Mouse (Mus musculus) stomach, embryonic 16.5 days (tissue): ENCODE measurements around the gene Six6. TPM values are rescaled to one million over a fixed set of nuclear protein-coding genes. Genes with fewer than 3 reads are reported as not detected.

Experiments used
- ATAC-seq: fragments of 200-750 bp; cut with Nextera tagmentation; 2 replicates; pipeline ENCODE4 v1.8.0; 2017; ENCODE audit warnings: moderate number of reproducible peaks, moderate TSS enrichment; ENCODE audit not compliant: insufficient read depth, low FRiP score
- H3K27ac ChIP-seq: fragments of 300-500 bp; sonication (generic); 2 replicates; pipeline ENCODE4 v1.5.1; 2014; ENCODE audit warnings: low read length
- H3K27me3 ChIP-seq: fragments of 300-500 bp; sonication (generic); 2 replicates; pipeline ENCODE4 v1.6.1; 2014; ENCODE audit warnings: low read length, control low read depth, mixed read lengths; ENCODE audit not compliant: control insufficient read depth, insufficient read depth
- H3K36me3 ChIP-seq: fragments of 300-500 bp; sonication (generic); 2 replicates; pipeline ENCODE4 v1.6.1; 2014; ENCODE audit warnings: low read length; ENCODE audit not compliant: control insufficient read depth, insufficient read depth
- H3K4me1 ChIP-seq: fragments of 300-500 bp; sonication (generic); 2 replicates; pipeline ENCODE4 v1.6.1; 2014; ENCODE audit warnings: low read length, control low read depth, mixed read lengths; ENCODE audit not compliant: control insufficient read depth, insufficient read depth
- H3K4me2 ChIP-seq: fragments of 300-500 bp; sonication (generic); 2 replicates; pipeline ENCODE4 v1.6.1; 2014; ENCODE audit warnings: low read depth, low read length, mixed read lengths
- H3K4me3 ChIP-seq: fragments of 300-500 bp; sonication (generic); replicated peaks from 2 replicates; pipeline ENCODE4 v1.5.1; 2014; ENCODE audit warnings: mild to moderate bottlenecking, low read length
- H3K9ac ChIP-seq: fragments of 300-500 bp; sonication (generic); 2 replicates; pipeline ENCODE4 v1.6.1; 2014; ENCODE audit warnings: low read length
- H3K9me3 ChIP-seq: fragments of 300-500 bp; sonication (generic); replicated peaks from 2 replicates; pipeline ENCODE4 v1.6.1; 2016; ENCODE audit warnings: low read length, control low read depth; ENCODE audit not compliant: control insufficient read depth
- WGBS: fragments of 180-500 bp; shearing (Covaris S2); extraction: QIAGEN DNeasy Blood & Tissue Kit; methylation state at CpG from one replicate; pipeline ENCODE4 v1.1.7; 2014; 5-methylcytosine and 5-hydroxymethylcytosine counted together
- polyA plus RNA-seq: library from polyadenylated mRNA; unstranded; fragments of >200 nt; fragmentation: Nextera tagmentation; extraction: Ambion mirVana; gene quantifications from 2 replicates; pipeline ENCODE4 v1.2.1, GENCODE M21; 2015

Six6 gene
- polyA plus RNA-seq, 1 experiment from 2014 or later, result not detected

DNA sequence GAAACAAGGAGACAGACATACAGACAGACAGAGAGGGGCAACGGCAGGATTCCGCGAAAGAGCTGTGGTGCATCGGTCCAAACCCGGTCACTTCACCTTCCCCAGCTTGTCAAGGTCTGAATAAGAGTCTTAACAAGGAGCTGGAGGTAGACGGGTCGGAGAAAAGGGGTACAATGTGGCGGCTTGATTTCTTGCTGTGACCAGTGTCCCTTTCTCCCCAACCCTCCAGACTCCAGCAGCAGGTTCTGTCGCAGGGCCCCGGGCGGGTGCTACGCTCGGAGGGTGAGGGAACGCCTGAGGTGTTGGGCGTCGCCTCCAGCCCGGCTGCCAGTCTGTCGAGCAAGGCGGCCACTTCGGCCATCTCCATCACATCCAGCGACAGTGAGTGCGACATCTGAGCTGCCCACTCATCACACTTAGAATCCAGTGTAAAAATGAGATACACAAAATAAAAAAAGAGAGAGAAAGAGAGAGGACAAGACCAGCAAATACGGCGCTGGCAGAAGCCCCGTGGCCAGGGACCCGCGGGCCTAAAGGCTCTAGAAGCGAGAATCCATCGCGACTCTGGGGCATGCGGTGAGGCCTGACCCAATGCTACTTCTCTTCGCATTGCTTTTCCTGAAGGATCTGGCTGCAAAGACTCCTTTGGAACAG, 1.8 kb downstream of the Six6 start:
- Histone ChIP-seq H3K27me3 (peaks cover 84% of the 10 kb centered on the region), H3K27ac (no peak overlapping the region), H3K4me2 (no peak overlapping the region), H3K9ac (no peak overlapping the region), H3K4me1 (0 out of 2 replicates have a peak, but pooled peaks cover 10% of the 10 kb centered on the region), H3K4me3 (no peak overlapping the region), H3K36me3 (no peaks in the 10 kb centered on the region), H3K9me3 (no peaks in the 10 kb centered on the region)
- WGBS, result 2% methylated on average over 32 of the region's 32 CpGs
- no peak for ATAC-seq

DNA sequence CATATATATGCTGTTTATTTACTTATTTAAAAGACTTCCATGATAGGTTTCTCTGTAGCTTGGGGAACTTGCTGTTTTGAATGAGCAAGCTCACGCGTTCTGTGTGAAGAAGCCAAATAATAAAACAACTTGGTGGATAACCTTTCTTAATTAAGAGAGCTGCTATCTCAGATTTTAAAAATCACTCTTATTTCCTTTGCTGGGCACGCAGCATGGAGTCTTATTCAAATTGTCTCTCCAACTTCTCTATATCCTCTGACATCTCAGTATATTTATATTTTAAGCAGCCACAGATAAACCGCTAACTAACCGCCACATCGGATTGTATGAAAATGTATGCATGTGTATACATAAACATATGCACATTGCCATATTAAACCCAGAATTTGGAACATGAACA, 2.5 kb downstream of the Six6 start:
- peaks cover 85% of the 10 kb centered on the region for H3K27me3 ChIP-seq
- H3K4me2 ChIP-seq, result no peak overlapping the region
- no peaks in the 10 kb centered on the region for H3K36me3 ChIP-seq
- 0 out of 2 replicates have a peak, but pooled peaks cover 10% of the 10 kb centered on the region for H3K4me1 ChIP-seq
- H3K9ac ChIP-seq, result no peak overlapping the region
- H3K9me3 ChIP-seq, result no peaks in the 10 kb centered on the region
- no peak overlapping the region for H3K4me3 ChIP-seq
- 22% methylated on average over 6 of the region's 6 CpGs for WGBS
- no peak overlapping the region for H3K27ac ChIP-seq
- ATAC-seq, result no peak

DNA sequence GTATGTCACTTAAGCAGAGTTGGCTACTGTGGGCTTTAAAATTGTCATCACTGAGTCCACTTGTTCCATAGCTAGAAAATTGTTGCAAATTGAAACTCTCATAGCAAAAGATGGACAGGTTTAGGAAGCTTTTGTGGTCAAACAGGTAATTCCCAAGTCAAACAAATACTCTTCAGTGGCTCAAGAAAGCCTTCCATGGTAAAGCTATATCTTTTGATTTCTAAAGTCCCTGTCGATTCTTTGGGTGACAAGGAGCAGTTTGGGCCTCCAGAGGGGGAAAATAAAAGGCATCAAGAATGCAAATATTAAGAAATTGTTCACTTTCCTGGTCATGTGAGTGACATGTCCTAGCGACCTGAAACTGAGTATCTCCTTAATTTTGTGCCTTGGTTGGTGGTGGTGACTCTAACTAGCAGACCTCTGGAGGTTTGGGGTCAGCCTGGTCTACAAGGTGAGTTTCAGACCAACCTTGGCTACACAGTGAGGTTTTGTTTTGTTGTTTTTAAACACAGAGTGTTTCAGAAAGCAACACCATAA, 4.0 kb downstream of the Six6 start:
- Histone ChIP-seq H3K27ac (no peak overlapping the region), H3K36me3 (no peaks in the 10 kb centered on the region), H3K4me1 (0 out of 2 replicates have a peak, but pooled peaks cover 10% of the 10 kb centered on the region), H3K9ac (no peak overlapping the region), H3K4me3 (no peak overlapping the region), H3K4me2 (no peak overlapping the region), H3K27me3 (peaks cover 87% of the 10 kb centered on the region), H3K9me3 (no peaks in the 10 kb centered on the region)
- no peak for ATAC-seq
- WGBS, result 13% methylated on average over 2 of the region's 2 CpGs

GRCm38 (mm10) chr12:72944411-72945225, 4.9 kb downstream of the Six6 start:
- Histone ChIP-seq H3K36me3 (no peaks in the 10 kb centered on the region), H3K27me3 (peaks cover 85% of the 10 kb centered on the region), H3K9me3 (no peaks in the 10 kb centered on the region), H3K27ac (no peak overlapping the region), H3K4me1 (0 out of 2 replicates have a peak, but pooled peaks cover 10% of the 10 kb centered on the region), H3K4me2 (peak overlapping the region; percentile 50), H3K9ac (no peak overlapping the region), H3K4me3 (peak overlapping the region; percentile 29)
- 3% methylated on average over 24 of the region's 24 CpGs for WGBS
- no peak for ATAC-seq

DNA sequence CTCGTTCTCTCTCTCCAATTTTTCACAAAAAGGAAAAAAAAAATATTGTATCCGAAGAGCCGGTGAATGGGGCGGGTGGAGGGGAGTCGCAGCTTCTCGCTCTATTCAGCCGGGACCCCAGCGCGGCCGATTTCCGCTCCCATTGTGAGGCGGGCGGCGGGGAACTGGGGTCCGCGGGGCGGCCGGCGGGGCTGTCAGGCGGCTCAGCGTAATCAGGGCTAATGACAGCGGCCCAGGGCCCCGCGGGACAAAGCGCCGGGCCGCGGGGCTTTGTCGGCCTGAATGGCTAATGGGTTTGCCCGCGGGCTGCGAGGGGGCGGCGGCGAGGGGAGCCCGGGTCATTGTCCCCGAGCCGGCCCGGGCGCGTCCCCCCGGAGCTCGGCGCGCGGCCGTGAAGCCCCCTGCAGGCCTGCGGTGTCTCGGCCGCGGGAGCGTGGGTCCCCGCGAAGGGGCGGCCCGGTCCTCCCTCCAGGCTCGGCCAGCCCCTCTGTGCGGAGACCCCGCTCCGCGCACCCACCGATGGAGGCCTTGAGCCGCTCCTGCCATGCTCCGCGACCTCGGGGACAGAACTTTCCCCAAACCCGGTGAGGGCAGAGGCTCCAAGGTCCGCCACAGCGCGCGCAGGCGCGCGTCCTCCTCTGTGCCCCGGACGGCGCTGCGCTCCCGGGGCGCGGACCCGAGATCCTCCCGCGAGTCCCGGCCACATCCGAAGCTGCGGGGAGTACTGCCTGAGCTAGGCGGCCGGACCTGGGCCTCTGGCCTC, 5.8 kb downstream of the Six6 start:
- no peak for ATAC-seq
- H3K9me3 ChIP-seq, result no peaks in the 10 kb centered on the region
- under 1% methylated on average over 68 of the region's 89 CpGs for WGBS

DNA sequence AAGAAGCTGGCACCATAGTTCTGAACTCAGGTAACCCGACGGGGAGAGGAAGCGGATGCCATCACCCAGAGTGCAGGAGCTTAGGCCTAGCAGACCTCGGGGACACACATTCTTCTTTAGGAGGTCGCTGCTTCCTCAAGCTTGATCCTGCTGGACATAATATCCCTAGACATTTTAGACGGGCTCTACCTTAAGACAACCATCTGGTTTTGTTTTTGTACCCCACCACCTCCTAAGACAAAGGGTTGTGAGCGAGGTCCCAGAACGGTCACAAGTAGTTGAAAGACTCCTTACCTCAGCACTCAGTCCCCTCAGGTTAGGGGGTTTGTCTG, 6.3 kb downstream of the Six6 start:
- Histone ChIP-seq H3K36me3 (no peaks in the 10 kb centered on the region), H3K27ac (no peak overlapping the region), H3K4me3 (peak overlapping the region; percentile 29; the same call in 1 of the 2 replicates), H3K4me2 (peak overlapping the region; percentile 50), H3K9me3 (no peaks in the 10 kb centered on the region), H3K9ac (no peak overlapping the region), H3K27me3 (peaks cover 75% of the 10 kb centered on the region), H3K4me1 (0 out of 2 replicates have a peak, but pooled peaks cover 10% of the 10 kb centered on the region)
- 8% methylated on average over 8 of the region's 8 CpGs for WGBS
- ATAC-seq, result no peak

More for the DNA sequence above, 5.8 kb downstream of the Six6 start:
- H3K27ac ChIP-seq, result no peak overlapping the region
- peak overlapping the region; percentile 50 for H3K4me2 ChIP-seq
- no peak overlapping the region for H3K9ac ChIP-seq
- no peaks in the 10 kb centered on the region for H3K36me3 ChIP-seq
- H3K4me1 ChIP-seq, result 0 out of 2 replicates have a peak, but pooled peaks cover 10% of the 10 kb centered on the region
- peak overlapping the region; percentile 29 for H3K4me3 ChIP-seq
- H3K27me3 ChIP-seq, result peaks cover 80% of the 10 kb centered on the region

- Histone ChIP-seq H3K9me3 (no peaks in the 10 kb centered on the region), H3K4me2 (no peak overlapping the region), H3K27me3 (peaks cover 68% of the 10 kb centered on the region), H3K4me1 (0 out of 2 replicates have a peak, but pooled peaks cover 10% of the 10 kb centered on the region), H3K27ac (no peak overlapping the region), H3K9ac (no peak overlapping the region), H3K36me3 (no peaks in the 10 kb centered on the region), H3K4me3 (no peak overlapping the region)
- ATAC-seq, result no peak
These were observed 7.1 kb downstream of the Six6 start for GRCm38 (mm10) chr12:72946805-72947204.

DNA sequence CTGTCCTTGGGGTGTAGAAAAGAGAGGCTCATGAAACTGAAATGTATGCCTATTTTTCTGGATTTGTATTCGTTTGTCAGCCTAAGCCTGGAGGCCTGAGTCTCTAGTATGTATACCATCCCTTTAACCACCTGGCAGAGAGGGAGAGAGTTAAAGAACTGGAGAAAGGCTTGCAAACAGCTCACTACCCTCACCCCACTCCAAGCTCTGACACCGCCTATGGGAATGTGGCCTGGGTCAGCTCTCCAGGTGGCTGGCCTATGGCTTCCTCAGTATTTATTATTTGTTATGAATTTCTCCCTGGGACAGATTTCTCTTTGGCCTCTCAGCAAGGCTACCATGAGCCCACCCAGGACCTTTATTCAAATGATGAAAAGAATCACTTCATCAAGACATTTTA, 7.6 kb downstream of the Six6 start:
- H3K27ac ChIP-seq, result no peak overlapping the region
- ATAC-seq, result no peak
- no peaks in the 10 kb centered on the region for H3K9me3 ChIP-seq
- 0 out of 2 replicates have a peak, but pooled peaks cover 10% of the 10 kb centered on the region for H3K4me1 ChIP-seq
- no peak overlapping the region for H3K4me3 ChIP-seq
- no peak overlapping the region for H3K4me2 ChIP-seq
- WGBS, result 18% methylated on average over 2 of the region's 2 CpGs
- H3K9ac ChIP-seq, result no peak overlapping the region
- H3K27me3 ChIP-seq, result peaks cover 62% of the 10 kb centered on the region
- H3K36me3 ChIP-seq, result no peaks in the 10 kb centered on the region
